Mouse (Mus musculus) lung, embryonic 16.5 days (tissue): Measurements from ENCODE around the gene Tut4. TPM values are rescaled to one million over a fixed set of nuclear protein-coding genes. Genes with fewer than 3 reads are reported as not detected.

Experiments
- ATAC-seq: fragments of 200-750 bp; cut with Nextera tagmentation; 2 replicates; pipeline ENCODE4 v1.8.0; 2017; ENCODE audit warnings: low read depth, mild to moderate bottlenecking, moderate library complexity
- H3K27ac ChIP-seq: fragments of 300-500 bp; sonication (generic); 2 replicates; pipeline ENCODE4 v1.5.1; 2014; ENCODE audit warnings: mild to moderate bottlenecking, control low read depth, low read length
- H3K27me3 ChIP-seq: fragments of 300-500 bp; sonication (generic); 2 replicates; pipeline ENCODE4 v1.6.1; 2014; ENCODE audit warnings: low read depth, low read length, mixed read lengths; ENCODE audit not compliant: control insufficient read depth, insufficient read depth
- H3K36me3 ChIP-seq: fragments of 300-500 bp; sonication (generic); 2 replicates; pipeline ENCODE4 v1.6.1; 2014; ENCODE audit warnings: low read length; ENCODE audit not compliant: control insufficient read depth, insufficient read depth
- H3K4me1 ChIP-seq: fragments of 300-500 bp; sonication (generic); replicated peaks from 2 replicates; pipeline ENCODE4 v1.6.1; 2014; ENCODE audit warnings: low read length, mixed read lengths; ENCODE audit not compliant: control insufficient read depth, insufficient read depth
- H3K4me2 ChIP-seq: fragments of 300-500 bp; sonication (generic); 2 replicates; pipeline ENCODE4 v1.6.1; 2014; ENCODE audit warnings: low read depth, low read length, control low read depth
- H3K4me3 ChIP-seq: fragments of 300-500 bp; sonication (generic); 2 replicates; pipeline ENCODE4 v1.5.1; 2014; ENCODE audit warnings: mild to moderate bottlenecking, low read length, control low read depth
- H3K9ac ChIP-seq: fragments of 300-500 bp; sonication (generic); 2 replicates; pipeline ENCODE4 v1.6.1; 2014; ENCODE audit warnings: low read length, control low read depth
- H3K9me3 ChIP-seq: fragments of 300-500 bp; sonication (generic); 2 replicates; pipeline ENCODE4 v1.6.1; 2016; ENCODE audit warnings: low read length; ENCODE audit not compliant: control insufficient read depth
- WGBS: fragments of 180-500 bp; shearing (Covaris S2); extraction: QIAGEN DNeasy Blood & Tissue Kit; methylation state at CpG from one replicate; pipeline ENCODE4 v1.1.7; 2014; 5-methylcytosine and 5-hydroxymethylcytosine counted together
- polyA plus RNA-seq: library from polyadenylated mRNA; unstranded; fragments of >200 nt; fragmentation: Nextera tagmentation; extraction: Ambion mirVana; gene quantifications from 2 replicates; pipeline ENCODE4 v1.2.1, GENCODE M21; 2015

Gene Tut4
- polyA plus RNA-seq, 1 experiment from 2014 or later, result 57.7 TPM

GRCm38 (mm10) chr4:108579743-108580411 is 120.7 kb downstream of the Tut4 start:
- Histone ChIP-seq H3K4me3 (peak overlapping the region; percentile 98), H3K9me3 (no peaks in the 10 kb centered on the region), H3K36me3 (peaks cover 3% of the 10 kb centered on the region; the same call in 1 of the 2 replicates), H3K27me3 (no peaks in the 10 kb centered on the region), H3K4me2 (peak overlapping the region; percentile 75), H3K27ac (peak overlapping the region; percentile 57), H3K9ac (peak overlapping the region; percentile 72), H3K4me1 (peaks cover 13% of the 10 kb centered on the region)
- under 1% methylated on average over 16 of the region's 16 CpGs for WGBS
- ATAC-seq, result no peak

- H3K9me3 ChIP-seq, result no peaks in the 10 kb centered on the region
- no peak overlapping the region for H3K9ac ChIP-seq
- H3K27me3 ChIP-seq, result no peaks in the 10 kb centered on the region
- H3K27ac ChIP-seq, result no peak overlapping the region
- H3K4me1 ChIP-seq, result no peaks in the 10 kb centered on the region
- WGBS, result 88% methylated on average over 2 of the region's 2 CpGs
- 0 out of 2 replicates have a peak, but pooled peaks cover 6% of the 10 kb centered on the region for H3K36me3 ChIP-seq
- H3K4me3 ChIP-seq, result no peak overlapping the region
- ATAC-seq, result no peak
- no peak overlapping the region for H3K4me2 ChIP-seq
Measured at GRCm38 (mm10) chr4:108593376-108593775, 134.2 kb downstream of the Tut4 start.

GRCm38 (mm10) chr4:108595785-108596184 is 136.6 kb downstream of the Tut4 start:
- Histone ChIP-seq H3K4me3 (no peak overlapping the region), H3K36me3 (peaks cover 8% of the 10 kb centered on the region; the same call in 1 of the 2 replicates), H3K27me3 (no peaks in the 10 kb centered on the region), H3K4me2 (no peak overlapping the region), H3K27ac (no peak overlapping the region), H3K4me1 (no peaks in the 10 kb centered on the region), H3K9ac (no peak overlapping the region), H3K9me3 (no peaks in the 10 kb centered on the region)
- ATAC-seq, result no peak
- 80% methylated on average over 1 of the region's 1 CpGs for WGBS

GRCm38 (mm10) chr4:108598306-108598705 is 139.1 kb downstream of the Tut4 start:
- peaks cover 2% of the 10 kb centered on the region; the same call in 1 of the 2 replicates for H3K9me3 ChIP-seq
- no peak overlapping the region for H3K4me3 ChIP-seq
- ATAC-seq, result no peak
- H3K27ac ChIP-seq, result no peak overlapping the region
- H3K4me2 ChIP-seq, result no peak overlapping the region
- peaks cover 13% of the 10 kb centered on the region; the same call in 1 of the 2 replicates for H3K36me3 ChIP-seq
- H3K27me3 ChIP-seq, result no peaks in the 10 kb centered on the region
- 68% methylated on average over 4 of the region's 4 CpGs for whole genome bisulfite sequencing
- no peaks in the 10 kb centered on the region for H3K4me1 ChIP-seq
- no peak overlapping the region for H3K9ac ChIP-seq

- Histone ChIP-seq H3K27me3 (no peaks in the 10 kb centered on the region), H3K27ac (no peak overlapping the region), H3K9ac (no peak overlapping the region), H3K4me3 (no peak overlapping the region), H3K4me1 (no peaks in the 10 kb centered on the region), H3K36me3 (peaks cover 18% of the 10 kb centered on the region; the same call in 1 of the 2 replicates), H3K4me2 (no peak overlapping the region), H3K9me3 (peaks cover 2% of the 10 kb centered on the region; the same call in 1 of the 2 replicates)
- ATAC-seq, result no peak
- WGBS, result 96% methylated on average over 7 of the region's 7 CpGs
Measured at GRCm38 (mm10) chr4:108601870-108602269, 142.6 kb downstream of the Tut4 start.

GRCm38 (mm10) chr4:108608651-108609050 is 149.4 kb downstream of the Tut4 start:
- no peak overlapping the region for H3K4me2 ChIP-seq
- WGBS, result 85% methylated on average over 3 of the region's 3 CpGs
- H3K4me1 ChIP-seq, result no peaks in the 10 kb centered on the region
- ATAC-seq, result no peak
- H3K27me3 ChIP-seq, result no peaks in the 10 kb centered on the region
- H3K27ac ChIP-seq, result no peak overlapping the region
- peaks cover 5% of the 10 kb centered on the region; the same call in 1 of the 2 replicates for H3K36me3 ChIP-seq
- H3K9me3 ChIP-seq, result no peaks in the 10 kb centered on the region
- H3K9ac ChIP-seq, result no peak overlapping the region
- H3K4me3 ChIP-seq, result no peak overlapping the region

Other genes starting within 250 kb of the Tut4 start
- 0.09 and 0.14 TPM in 2 replicates for gene Zyg11a, start 241.4 kb upstream of the Tut4 start, polyA plus RNA-seq
- gene Zyg11b, start 158.3 kb upstream of the Tut4 start, polyA plus RNA-seq, result 9.6 and 9.9 TPM in 2 replicates
- gene Coa7, start 131.3 kb upstream of the Tut4 start, polyA plus RNA-seq, result 39.2 and 43.1 TPM in 2 replicates
- 0.55 and 1.2 TPM in 2 replicates for gene Shisal2a, start 76.1 kb upstream of the Tut4 start, polyA plus RNA-seq
- gene Gpx7, start 52.5 kb upstream of the Tut4 start, polyA plus RNA-seq, result 89.7 and 90.6 TPM in 2 replicates
- gene Prpf38a, start 119.9 kb downstream of the Tut4 start, polyA plus RNA-seq, result 79.9 and 80.4 TPM in 2 replicates
- gene Orc1, start 120.0 kb downstream of the Tut4 start, polyA plus RNA-seq, result 8.0 and 8.9 TPM in 2 replicates
- 30.0 and 30.2 TPM in 2 replicates for gene Cc2d1b, start 160.5 kb downstream of the Tut4 start, polyA plus RNA-seq